Mouse (Mus musculus) embryonic facial prominence, embryonic 15.5 days (tissue): Measurements from ENCODE around the gene Evi5. TPM values are rescaled to one million over a fixed set of nuclear protein-coding genes. Genes with fewer than 3 reads are reported as not detected.
A peak's percentile ranks its signal among the peaks of the same experiment; 100 is the strongest.

Experiments used
- ATAC-seq: fragments of 200-750 bp; cut with Nextera tagmentation; 2 replicates; pipeline ENCODE4 v1.8.0; 2017; ENCODE audit warnings: low read depth, moderate TSS enrichment; ENCODE audit not compliant: insufficient number of reproducible peaks, low FRiP score, low TSS enrichment
- H3K27ac ChIP-seq: fragments of 300-500 bp; sonication (generic); replicated peaks from 2 replicates; pipeline ENCODE4 v1.5.1; 2015; ENCODE audit warnings: mild to moderate bottlenecking, inconsistent platforms
- H3K27me3 ChIP-seq: fragments of 300-500 bp; sonication (generic); 2 replicates; pipeline ENCODE4 v1.6.1; 2015; ENCODE audit warnings: inconsistent platforms
- H3K36me3 ChIP-seq: fragments of 300-500 bp; sonication (generic); 2 replicates; pipeline ENCODE4 v1.6.1; 2015; ENCODE audit warnings: mild to moderate bottlenecking, inconsistent platforms
- H3K4me1 ChIP-seq: fragments of 300-500 bp; sonication (generic); 2 replicates; pipeline ENCODE4 v1.6.1; 2015; ENCODE audit warnings: inconsistent platforms
- H3K4me2 ChIP-seq: fragments of 300-500 bp; sonication (generic); replicated peaks from 2 replicates; pipeline ENCODE4 v1.6.1; 2015; ENCODE audit warnings: mild to moderate bottlenecking, inconsistent platforms
- H3K4me3 ChIP-seq: fragments of 300-500 bp; sonication (generic); replicated peaks from 2 replicates; pipeline ENCODE4 v1.5.1; 2015; ENCODE audit warnings: mild to moderate bottlenecking, inconsistent platforms
- H3K9ac ChIP-seq: fragments of 300-500 bp; sonication (generic); 2 replicates; pipeline ENCODE4 v1.6.1; 2015; ENCODE audit warnings: inconsistent platforms
- H3K9me3 ChIP-seq: fragments of 300-500 bp; sonication (generic); replicated peaks from 2 replicates; pipeline ENCODE4 v1.6.1; 2016; ENCODE audit warnings: inconsistent platforms
- WGBS: fragments of 180-500 bp; shearing (Covaris S2); methylation state at CpG from one replicate; pipeline ENCODE4 v1.1.7; 2015; 5-methylcytosine and 5-hydroxymethylcytosine counted together
- polyA plus RNA-seq: library from polyadenylated mRNA; unstranded; fragments of >200 nt; fragmentation: Nextera tagmentation; extraction: Ambion mirVana; gene quantifications from 2 replicates; pipeline ENCODE4 v1.2.1, GENCODE M21; 2015

Gene Evi5
- polyA plus RNA-seq, 1 experiment from 2014 or later = 64.0 TPM

DNA sequence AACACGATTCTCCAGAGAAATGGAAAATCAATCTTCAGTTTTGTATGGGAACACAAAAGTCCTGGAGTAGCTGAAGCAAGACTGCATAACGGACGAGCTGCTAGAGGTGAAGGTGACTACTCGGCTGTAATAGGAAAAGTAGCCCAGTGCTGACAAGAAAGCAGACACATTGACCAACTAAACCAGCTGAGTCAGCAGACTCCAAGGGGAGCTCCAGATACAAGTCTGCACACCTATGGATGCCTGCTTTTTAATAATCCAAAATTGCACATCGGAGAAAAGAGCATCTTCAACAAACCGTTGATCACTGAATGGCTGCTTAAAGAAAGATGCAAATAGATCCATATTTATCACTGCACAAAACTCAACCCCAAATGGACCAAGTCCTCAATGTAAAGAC is 76.6 kb downstream of the Evi5 start:
- Histone ChIP-seq H3K4me2 (no peak overlapping the region), H3K27ac (no peak overlapping the region), H3K4me3 (no peak overlapping the region), H3K36me3 (peaks cover 19% of the 10 kb centered on the region; the same call in 1 of the 2 replicates), H3K9ac (no peak overlapping the region), H3K9me3 (no peaks in the 10 kb centered on the region), H3K4me1 (no peaks in the 10 kb centered on the region), H3K27me3 (no peaks in the 10 kb centered on the region)
- no peak for ATAC-seq
- 92% methylated on average over 6 of the region's 6 CpGs for WGBS

GRCm38 (mm10) chr5:107793927-107794326 is 81.0 kb downstream of the Evi5 start:
- H3K36me3 ChIP-seq = peaks cover 21% of the 10 kb centered on the region; the same call in 1 of the 2 replicates
- H3K4me3 ChIP-seq = no peak overlapping the region
- H3K27me3 ChIP-seq = no peaks in the 10 kb centered on the region
- no peaks in the 10 kb centered on the region for H3K9me3 ChIP-seq
- WGBS = 44% methylated on average over 2 of the region's 2 CpGs
- ATAC-seq = no peak
- no peak overlapping the region for H3K4me2 ChIP-seq
- H3K4me1 ChIP-seq = no peaks in the 10 kb centered on the region
- H3K27ac ChIP-seq = no peak overlapping the region
- H3K9ac ChIP-seq = no peak overlapping the region

GRCm38 (mm10) chr5:107793258-107793657 is 81.6 kb downstream of the Evi5 start:
- Histone ChIP-seq H3K4me1 (no peaks in the 10 kb centered on the region), H3K9me3 (no peaks in the 10 kb centered on the region), H3K27me3 (no peaks in the 10 kb centered on the region), H3K4me3 (no peak overlapping the region), H3K9ac (no peak overlapping the region), H3K4me2 (no peak overlapping the region), H3K36me3 (peaks cover 15% of the 10 kb centered on the region; the same call in 1 of the 2 replicates), H3K27ac (0 out of 2 replicates have a peak overlapping the region, but pooled peaks have one; percentile 22)
- 11% methylated on average over 3 of the region's 3 CpGs for WGBS
- ATAC-seq = no peak

DNA sequence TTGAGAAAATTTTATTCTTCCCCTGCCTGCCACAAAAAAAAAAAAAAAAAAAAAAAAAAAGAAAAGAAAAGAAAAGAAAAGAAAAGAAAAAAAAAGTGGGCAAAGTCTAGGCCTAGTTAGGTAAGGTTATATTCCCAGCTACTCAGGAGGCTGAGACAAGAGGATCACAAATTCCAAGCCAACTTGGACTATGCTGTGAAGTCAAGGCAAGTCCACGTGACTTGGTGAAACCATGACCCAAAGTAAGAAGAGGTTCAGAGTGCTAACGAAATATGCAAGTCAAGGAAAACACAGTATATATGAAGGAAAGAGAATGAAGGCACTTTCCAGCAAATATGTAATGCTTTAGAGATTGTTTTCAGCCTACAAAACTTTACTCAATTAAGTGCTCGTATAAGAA is 82.4 kb downstream of the Evi5 start:
- H3K36me3 ChIP-seq = peaks cover 15% of the 10 kb centered on the region; the same call in 1 of the 2 replicates
- H3K4me1 ChIP-seq = no peaks in the 10 kb centered on the region
- no peaks in the 10 kb centered on the region for H3K9me3 ChIP-seq
- H3K9ac ChIP-seq = no peak overlapping the region
- no peak for ATAC-seq
- no peak overlapping the region for H3K4me3 ChIP-seq
- H3K4me2 ChIP-seq = no peak overlapping the region
- H3K27me3 ChIP-seq = no peaks in the 10 kb centered on the region
- H3K27ac ChIP-seq = no peak overlapping the region
- 90% methylated on average over 3 of the region's 3 CpGs for WGBS

DNA sequence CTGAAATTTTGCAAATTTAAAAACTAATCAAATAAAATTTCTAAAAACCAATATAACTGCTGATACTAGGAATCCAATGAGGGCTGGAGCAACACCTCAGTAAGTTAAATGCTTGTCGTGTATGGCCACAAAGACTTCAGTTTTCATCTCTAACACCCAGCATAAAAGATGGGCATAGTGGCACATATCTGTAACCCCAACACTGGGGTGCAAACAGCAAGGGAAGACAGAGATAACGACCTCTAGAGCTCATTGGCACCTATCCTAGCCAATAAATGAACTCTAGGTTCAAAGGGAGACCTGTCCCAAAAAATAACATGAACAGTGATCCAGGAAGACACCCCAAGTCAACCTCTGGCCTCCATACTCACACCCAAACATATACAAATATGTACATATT is 82.9 kb downstream of the Evi5 start:
- Histone ChIP-seq H3K4me3 (no peak overlapping the region), H3K27me3 (no peaks in the 10 kb centered on the region), H3K27ac (no peak overlapping the region), H3K4me1 (no peaks in the 10 kb centered on the region), H3K9ac (no peak overlapping the region), H3K4me2 (no peak overlapping the region), H3K36me3 (peaks cover 14% of the 10 kb centered on the region; the same call in 1 of the 2 replicates), H3K9me3 (no peaks in the 10 kb centered on the region)
- WGBS = 90% methylated on average over 2 of the region's 2 CpGs
- ATAC-seq = no peak

DNA sequence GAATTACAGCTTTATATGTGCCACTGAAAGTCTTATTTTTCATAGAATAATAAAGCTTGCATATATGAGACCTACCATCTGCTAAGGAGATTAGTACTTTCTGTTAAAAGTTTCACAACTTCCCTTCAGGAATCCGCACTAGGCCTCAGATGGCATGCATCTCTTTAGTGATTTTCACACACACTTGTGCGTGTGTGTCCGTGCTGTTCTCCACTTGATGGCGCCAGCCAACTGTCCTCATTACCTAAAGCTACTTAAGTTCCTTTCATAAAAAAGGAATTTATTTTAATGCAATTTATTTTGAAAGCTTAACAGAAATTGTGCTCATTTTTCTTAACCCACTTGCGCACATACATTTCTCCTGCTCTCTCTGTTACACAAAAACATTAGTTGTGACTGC is 85.4 kb downstream of the Evi5 start:
- H3K36me3 ChIP-seq = 0 out of 2 replicates have a peak, but pooled peaks cover 8% of the 10 kb centered on the region
- no peak overlapping the region for H3K27ac ChIP-seq
- no peak overlapping the region for H3K4me3 ChIP-seq
- 72% methylated on average over 5 of the region's 5 CpGs for WGBS
- ATAC-seq = no peak
- H3K9ac ChIP-seq = no peak overlapping the region
- no peaks in the 10 kb centered on the region for H3K27me3 ChIP-seq
- no peaks in the 10 kb centered on the region for H3K4me1 ChIP-seq
- no peaks in the 10 kb centered on the region for H3K9me3 ChIP-seq
- H3K4me2 ChIP-seq = no peak overlapping the region

- ATAC-seq = no peak
- WGBS = 85% methylated on average over 7 of the region's 7 CpGs
- no peaks in the 10 kb centered on the region for H3K4me1 ChIP-seq
- no peak overlapping the region for H3K4me3 ChIP-seq
- H3K9ac ChIP-seq = no peak overlapping the region
- H3K4me2 ChIP-seq = no peak overlapping the region
- H3K27me3 ChIP-seq = no peaks in the 10 kb centered on the region
- no peak overlapping the region for H3K27ac ChIP-seq
- H3K9me3 ChIP-seq = no peaks in the 10 kb centered on the region
- 0 out of 2 replicates have a peak, but pooled peaks cover 8% of the 10 kb centered on the region for H3K36me3 ChIP-seq
These were observed 87.0 kb downstream of the Evi5 start for GRCm38 (mm10) chr5:107787682-107788443.

DNA sequence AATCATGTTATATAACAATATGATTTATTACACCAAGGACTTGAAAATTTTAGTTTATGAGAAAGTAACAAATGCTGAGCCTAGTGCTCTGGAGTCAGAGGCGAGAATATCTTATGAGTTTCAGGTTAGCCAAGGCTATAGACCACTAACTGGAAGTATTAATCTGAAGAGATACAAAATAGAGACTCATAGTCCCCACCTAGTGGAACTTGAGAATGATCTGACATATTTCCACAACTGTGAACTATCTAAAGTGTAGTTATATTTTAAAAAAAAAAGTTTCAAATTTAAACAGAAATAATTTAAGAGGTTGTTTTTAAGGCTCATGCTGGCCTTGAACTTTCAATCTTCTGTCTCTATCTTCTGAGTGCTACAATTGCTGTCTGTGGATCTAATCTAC is 92.5 kb downstream of the Evi5 start:
- no peaks in the 10 kb centered on the region for H3K27me3 ChIP-seq
- WGBS = 89% methylated on average over 1 of the region's 1 CpGs
- H3K4me3 ChIP-seq = no peak overlapping the region
- H3K9me3 ChIP-seq = no peaks in the 10 kb centered on the region
- no peak overlapping the region for H3K9ac ChIP-seq
- H3K4me1 ChIP-seq = no peaks in the 10 kb centered on the region
- no peak overlapping the region for H3K27ac ChIP-seq
- no peak for ATAC-seq
- H3K36me3 ChIP-seq = 0 out of 2 replicates have a peak, but pooled peaks cover 6% of the 10 kb centered on the region
- H3K4me2 ChIP-seq = no peak overlapping the region

DNA sequence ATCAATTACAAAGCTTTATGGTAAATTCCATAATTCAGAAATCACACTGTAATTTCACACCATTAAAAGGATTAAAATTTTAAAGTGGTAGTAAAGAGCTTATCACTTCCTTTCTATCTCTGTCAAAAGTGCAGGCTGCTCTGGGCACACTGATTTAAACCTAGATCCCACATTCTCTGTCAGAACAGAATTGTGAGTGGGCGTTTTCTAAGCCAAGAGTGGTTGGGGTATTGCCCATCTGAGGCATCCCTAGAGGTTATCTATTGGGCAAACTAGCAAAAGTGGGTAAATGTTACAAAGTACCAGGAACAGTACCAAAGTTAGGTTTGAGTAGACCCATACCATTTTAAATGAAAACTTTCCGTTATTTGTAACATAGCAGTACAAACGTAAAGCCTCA is 96.1 kb downstream of the Evi5 start:
- no peaks in the 10 kb centered on the region for H3K27me3 ChIP-seq

GRCm38 (mm10) chr5:107777545-107777830 is 97.4 kb downstream of the Evi5 start:
- WGBS = 81% methylated on average over 1 of the region's 1 CpGs
- Histone ChIP-seq H3K9ac (no peak overlapping the region), H3K27ac (no peak overlapping the region), H3K4me3 (no peak overlapping the region), H3K4me2 (no peak overlapping the region), H3K36me3 (no peaks in the 10 kb centered on the region; the same call in 1 of the 2 replicates), H3K27me3 (no peaks in the 10 kb centered on the region), H3K4me1 (no peaks in the 10 kb centered on the region), H3K9me3 (no peaks in the 10 kb centered on the region)
- ATAC-seq = no peak

More for the DNA sequence above, 96.1 kb downstream of the Evi5 start:
- Histone ChIP-seq H3K4me3 (no peak overlapping the region), H3K9ac (no peak overlapping the region), H3K9me3 (no peaks in the 10 kb centered on the region), H3K36me3 (no peaks in the 10 kb centered on the region; the same call in 1 of the 2 replicates), H3K4me1 (no peaks in the 10 kb centered on the region), H3K4me2 (no peak overlapping the region), H3K27ac (no peak overlapping the region)
- WGBS = 88% methylated on average over 3 of the region's 3 CpGs
- ATAC-seq = no peak

GRCm38 (mm10) chr5:107776777-107777544 is 97.9 kb downstream of the Evi5 start:
- Histone ChIP-seq H3K9me3 (no peaks in the 10 kb centered on the region), H3K27ac (no peak overlapping the region), H3K4me1 (no peaks in the 10 kb centered on the region), H3K36me3 (no peaks in the 10 kb centered on the region; the same call in 1 of the 2 replicates), H3K9ac (no peak overlapping the region), H3K4me3 (no peak overlapping the region), H3K27me3 (no peaks in the 10 kb centered on the region), H3K4me2 (no peak overlapping the region)
- WGBS = 86% methylated on average over 4 of the region's 4 CpGs
- no peak for ATAC-seq
